Mouse (Mus musculus) ES-E14 (cell line): ENCODE measurements at regions not wholly inside any gene's neighbourhood (a gene's known extent, or its start where the extent isn't known, plus 50 kb on each side); places are given as distances from the start of the nearest gene placed in this dataset.

Source experiments
- DNase-seq: peaks from one replicate; pipeline ENCODE4 v3.0.0-alpha.2; 2013; ENCODE audit warnings: low read depth, low spot score
- H3K27ac ChIP-seq: 2 replicates; pipeline ENCODE4 v1.5.1; 2012; ENCODE audit warnings: low read depth, mild to moderate bottlenecking, low read length, moderate library complexity, mixed read lengths; ENCODE audit not compliant: poor library complexity, insufficient read depth, severe bottlenecking
- H3K36me3 ChIP-seq: 2 replicates; pipeline ENCODE4 v1.6.1; 2012; ENCODE audit warnings: mild to moderate bottlenecking, low read length, moderate library complexity, mixed read lengths; ENCODE audit not compliant: control insufficient read depth, poor library complexity, insufficient read depth, severe bottlenecking
- H3K4me1 ChIP-seq, 2 experiments: fragments of 150-350 bp in 1 of 2; sonication (generic) in 1 of 2; 2 replicates each; pipeline ENCODE4 v1.6.1; 2012; ENCODE audit warnings: low read length in 2 of 2, mild to moderate bottlenecking in 1 of 2, mixed read lengths in 1 of 2; ENCODE audit not compliant: control insufficient read depth in 2 of 2, insufficient read depth in 2 of 2, poor library complexity in 1 of 2
- H3K4me3 ChIP-seq, 2 experiments: fragments of 150-350 bp in 1 of 2; sonication (generic) in 1 of 2; 2 replicates each; pipeline ENCODE4 v1.5.1; 2012; ENCODE audit warnings: low read length in 2 of 2, low read depth in 1 of 2, mild to moderate bottlenecking in 1 of 2, mixed read lengths in 1 of 2; ENCODE audit not compliant: insufficient read depth in 1 of 2, poor library complexity in 1 of 2, severe bottlenecking in 1 of 2
- H3K9ac ChIP-seq: 2 replicates; pipeline ENCODE4 v1.6.1; 2012; ENCODE audit warnings: low read depth, mild to moderate bottlenecking, low read length, mixed read lengths; ENCODE audit not compliant: poor library complexity, insufficient read depth, severe bottlenecking
- H3K9me3 ChIP-seq: fragments of 150-350 bp; sonication (generic); 2 replicates; pipeline ENCODE4 v1.6.1; 2012; ENCODE audit warnings: low read depth, mild to moderate bottlenecking, low read length; ENCODE audit not compliant: control insufficient read depth, insufficient read depth
- CHD2 ChIP-seq: IDR thresholded peaks from 2 replicates; pipeline ENCODE4 v1.6.1; 2014; ENCODE audit warnings: mild to moderate bottlenecking, low read depth, low read length, inconsistent platforms
- HCFC1 ChIP-seq: IDR thresholded peaks from 2 replicates; pipeline ENCODE4 v1.6.1; 2012; ENCODE audit warnings: low read length, inconsistent platforms, borderline replicate concordance; ENCODE audit not compliant: insufficient read depth
- MAFK ChIP-seq: IDR thresholded peaks from 2 replicates; pipeline ENCODE4 v1.6.1; 2014; ENCODE audit warnings: mild to moderate bottlenecking, low read depth, low read length, inconsistent platforms; ENCODE audit not compliant: insufficient read depth
- ZC3H11A ChIP-seq: IDR thresholded peaks from 2 replicates; pipeline ENCODE4 v1.6.1; 2012; ENCODE audit warnings: low read depth, mild to moderate bottlenecking, inconsistent platforms, low read length, borderline replicate concordance
- ZNF384 ChIP-seq: IDR thresholded peaks from 2 replicates; pipeline ENCODE4 v1.6.1; 2012; ENCODE audit warnings: low read depth, low read length, inconsistent platforms
- in situ Hi-C, 2 experiments: fragments of 600-800 bp; cut with MboI; formaldehyde crosslinking; loops; one replicate each; pipeline ENCODE4 v1.15.1; 2025; ENCODE audit warnings: low sequenced_read_pairs in 2 of 2, inconsistent platforms in 1 of 2; ENCODE audit not compliant: unreplicated experiment in 2 of 2

- H3K9ac ChIP-seq = no peak overlapping the region
- in situ Hi-C loops = loop anchor here in 1 of 2 experiments (25.0 kb wide), 1 partner anchor 486 kb away; no protein-coding TSS in a partner anchor
- TF ChIP-seq ZNF384 (no peak), ZC3H11A (peak; percentile 69; the same call in 1 of the 2 replicates)
- no peak overlapping the region for H3K27ac ChIP-seq
- peak; percentile 44 for DNase-seq
- H3K36me3 ChIP-seq = no peaks in the 10 kb centered on the region
- H3K4me1 ChIP-seq = no peaks in the 10 kb centered on the region
- no peaks in the 10 kb centered on the region for H3K9me3 ChIP-seq
- H3K4me3 ChIP-seq = no peak overlapping the region
Measured at GRCm38 (mm10) chr7:116701466-116702342, 197.5 kb downstream of the Nucb2 start.

GRCm38 (mm10) chr7:116702596-116702995 lies 198.4 kb downstream of the Nucb2 start:
- in situ Hi-C loops = loop anchor here in 1 of 2 experiments (25.0 kb wide), 1 partner anchor 485 kb away; no protein-coding TSS in a partner anchor
- Histone ChIP-seq H3K4me1 (no peaks in the 10 kb centered on the region), H3K4me3 (no peak overlapping the region), H3K27ac (no peak overlapping the region), H3K36me3 (no peaks in the 10 kb centered on the region), H3K9me3 (no peaks in the 10 kb centered on the region), H3K9ac (no peak overlapping the region)
- DNase-seq = peak; percentile 46
- TF ChIP-seq ZC3H11A = no peak
- TF ChIP-seq ZNF384 = no peak
- no peak for TF ChIP-seq HCFC1
- no peak for TF ChIP-seq MAFK
- no peak for TF ChIP-seq CHD2

GRCm38 (mm10) chr7:116711541-116711940 lies 207.4 kb downstream of the Nucb2 start:
- no peak for DNase-seq
- H3K4me1 ChIP-seq = no peaks in the 10 kb centered on the region
- no peak for TF ChIP-seq ZC3H11A
- no peak for TF ChIP-seq ZNF384
- no peak for TF ChIP-seq CHD2
- TF ChIP-seq MAFK = no peak
- no peak for TF ChIP-seq HCFC1
- H3K4me3 ChIP-seq = no peak overlapping the region
- H3K27ac ChIP-seq = no peak overlapping the region
- no peaks in the 10 kb centered on the region for H3K36me3 ChIP-seq
- no peak overlapping the region for H3K9ac ChIP-seq
- no peaks in the 10 kb centered on the region for H3K9me3 ChIP-seq
- in situ Hi-C loops = loop anchor here in 1 of 2 experiments (25.0 kb wide), 1 partner anchor 476 kb away; no protein-coding TSS in a partner anchor

- no peaks in the 10 kb centered on the region for H3K4me1 ChIP-seq
- H3K36me3 ChIP-seq = no peaks in the 10 kb centered on the region
- no peak for TF ChIP-seq ZNF384
- no peak for TF ChIP-seq CHD2
- no peak for TF ChIP-seq ZC3H11A
- no peak for TF ChIP-seq HCFC1
- no peak for TF ChIP-seq MAFK
- in situ Hi-C loops = loop anchor here in 1 of 2 experiments (25.0 kb wide), 1 partner anchor 474 kb away; no protein-coding TSS in a partner anchor
- no peak overlapping the region for H3K27ac ChIP-seq
- DNase-seq = no peak
- H3K9me3 ChIP-seq = no peaks in the 10 kb centered on the region
- H3K4me3 ChIP-seq = no peak overlapping the region
- H3K9ac ChIP-seq = no peak overlapping the region
Measured at GRCm38 (mm10) chr7:116713200-116713599, 209.0 kb downstream of the Nucb2 start.
